Mouse (Mus musculus) G1E (cell line): ENCODE measurements at regions not wholly inside any gene's neighbourhood (a gene's known extent, or its start where the extent isn't known, plus 50 kb on each side); places are given as distances from the start of the nearest gene placed in this dataset.

Experiments used
- ATAC-seq: 2 replicates; pipeline ENCODE4 v1.8.0; 2016; ENCODE audit warnings: mild to moderate bottlenecking; ENCODE audit not compliant: insufficient number of reproducible peaks, poor library complexity, low FRiP score, severe bottlenecking; ENCODE audit errors: extremely low read depth
- DNase-seq: peaks from one replicate; pipeline ENCODE4 v3.0.0; 2012; ENCODE audit warnings: low spot score
- H3K27me3 ChIP-seq: 2 replicates; pipeline ENCODE4 v1.6.1; 2012; ENCODE audit warnings: mild to moderate bottlenecking, low read length, inconsistent platforms; ENCODE audit not compliant: insufficient read depth
- H3K36me3 ChIP-seq: replicated peaks from 2 replicates; pipeline ENCODE3; 2012; ENCODE audit warnings: mild to moderate bottlenecking, inconsistent platforms
- H3K4me1 ChIP-seq: 2 replicates; pipeline ENCODE4 v1.6.1; 2012; ENCODE audit warnings: low read depth, low read length, inconsistent platforms, mixed read lengths; ENCODE audit not compliant: insufficient read depth
- H3K4me3 ChIP-seq: 2 replicates; pipeline ENCODE4 v1.5.1; 2012; ENCODE audit warnings: low read depth, mild to moderate bottlenecking, inconsistent platforms, low read length, moderate library complexity, mixed read lengths
- H3K9me3 ChIP-seq: replicated peaks from 2 replicates; pipeline ENCODE4 v1.6.1; 2012; ENCODE audit warnings: inconsistent platforms
- CTCF ChIP-seq: IDR thresholded peaks from 2 replicates; pipeline ENCODE4 v1.5.1; 2012; ENCODE audit warnings: low read depth, low read length, inconsistent platforms, mixed read lengths
- GATA1 ChIP-seq: IDR thresholded peaks from 2 replicates; pipeline ENCODE4 v1.6.1; 2012; ENCODE audit warnings: borderline replicate concordance, low read length, inconsistent platforms, mixed read lengths
- GATA2 ChIP-seq: IDR thresholded peaks from 2 replicates; pipeline ENCODE4 v1.6.1; 2012; ENCODE audit warnings: low read depth, low read length, inconsistent platforms, borderline replicate concordance
- POLR2AphosphoS5 ChIP-seq: IDR thresholded peaks from 2 replicates; pipeline ENCODE4 v1.6.1; 2012; ENCODE audit warnings: low read depth, low read length, inconsistent platforms; ENCODE audit not compliant: insufficient replicate concordance
- TAL1 ChIP-seq: conservative IDR thresholded peaks from 2 replicates; pipeline ENCODE4 v1.6.1; 2012; ENCODE audit warnings: low read depth, low read length, inconsistent platforms, mixed read lengths

DNA sequence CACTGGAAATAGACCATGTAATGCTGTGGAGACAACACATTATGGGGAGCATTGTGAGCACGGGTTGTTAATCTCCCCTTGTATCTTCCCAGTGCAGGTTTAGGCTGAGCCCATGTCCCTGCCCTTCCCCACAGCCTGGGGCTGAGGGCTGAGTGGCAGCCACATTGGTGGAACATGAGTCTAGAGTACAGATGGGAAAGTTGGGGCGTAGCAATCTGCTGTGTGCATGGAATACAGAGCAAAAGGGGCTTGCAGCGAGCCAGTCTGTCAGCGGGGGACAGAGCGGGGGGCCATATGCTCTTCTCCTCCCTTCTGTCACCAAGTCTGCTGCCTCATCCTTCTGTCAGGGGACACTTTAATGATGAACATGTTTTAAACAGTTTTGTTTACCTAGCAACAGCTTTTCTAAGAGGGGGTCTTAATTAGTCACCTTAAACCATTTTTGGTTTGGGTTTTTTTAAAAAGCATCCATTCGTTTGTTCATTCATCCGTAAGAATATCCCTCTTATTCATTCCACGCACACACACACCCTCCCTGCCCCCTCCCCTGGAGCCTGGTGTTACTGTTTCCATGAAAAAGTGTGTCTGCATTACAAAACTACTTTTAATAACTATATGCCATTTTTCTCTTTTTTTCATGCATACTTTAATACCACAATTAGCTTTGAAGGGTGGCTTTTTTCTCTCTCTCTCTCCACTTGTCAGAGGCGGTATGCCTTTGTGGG lies 79.1 kb upstream of the Olig3 start:
- no peak for ATAC-seq
- TF ChIP-seq CTCF (no peak), GATA2 (no peak)
- Histone ChIP-seq H3K4me1 (no peaks in the 10 kb centered on the region), H3K36me3 (no peaks in the 10 kb centered on the region), H3K4me3 (no peak overlapping the region), H3K9me3 (no peaks in the 10 kb centered on the region), H3K27me3 (0 out of 2 replicates have a peak, but pooled peaks cover 2% of the 10 kb centered on the region)
- DNase-seq = no peak

GRCm38 (mm10) chr10:19274985-19275384 lies 81.3 kb upstream of the Olig3 start:
- no peak for ATAC-seq
- H3K4me3 ChIP-seq = no peak overlapping the region
- H3K9me3 ChIP-seq = no peaks in the 10 kb centered on the region
- no peak for TF ChIP-seq GATA1
- TF ChIP-seq POLR2AphosphoS5 = no peak
- no peak for TF ChIP-seq CTCF
- TF ChIP-seq TAL1 = no peak
- TF ChIP-seq GATA2 = no peak
- DNase-seq = no peak
- 0 out of 2 replicates have a peak, but pooled peaks cover 2% of the 10 kb centered on the region for H3K27me3 ChIP-seq
- no peaks in the 10 kb centered on the region for H3K36me3 ChIP-seq
- no peaks in the 10 kb centered on the region for H3K4me1 ChIP-seq

DNA sequence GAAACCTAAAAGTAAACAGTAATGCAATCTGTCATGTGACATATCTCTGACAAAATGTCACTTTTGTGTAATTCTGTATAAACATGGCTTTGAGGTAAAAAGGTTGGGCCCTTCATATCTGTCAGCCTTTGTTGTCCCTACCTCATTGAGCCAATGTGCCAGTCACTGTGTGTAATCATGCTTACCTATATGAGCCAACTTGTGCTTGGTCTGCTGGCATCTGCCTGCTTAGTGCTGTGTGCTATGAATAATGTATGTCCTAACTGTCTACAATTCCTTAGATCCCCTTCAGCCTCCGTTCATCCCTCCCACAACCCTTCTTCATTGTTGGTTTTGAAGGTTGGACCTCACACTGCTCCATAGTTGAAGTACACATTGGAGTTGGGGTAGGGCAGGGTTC lies 86.9 kb upstream of the Olig3 start:
- DNase-seq = no peak
- Histone ChIP-seq H3K36me3 (no peaks in the 10 kb centered on the region), H3K4me3 (no peak overlapping the region), H3K27me3 (no peaks in the 10 kb centered on the region), H3K9me3 (no peaks in the 10 kb centered on the region), H3K4me1 (no peaks in the 10 kb centered on the region)
- ATAC-seq = no peak
- TF ChIP-seq POLR2AphosphoS5 (no peak), TAL1 (no peak), GATA1 (no peak), CTCF (no peak), GATA2 (no peak)

- no peak for ATAC-seq
- no peak for DNase-seq
- Histone ChIP-seq H3K4me1 (no peaks in the 10 kb centered on the region), H3K27me3 (no peaks in the 10 kb centered on the region), H3K4me3 (no peak overlapping the region), H3K9me3 (no peaks in the 10 kb centered on the region), H3K36me3 (no peaks in the 10 kb centered on the region)
- TF ChIP-seq CTCF = no peak
- TF ChIP-seq GATA1 = no peak
- no peak for TF ChIP-seq POLR2AphosphoS5
- no peak for TF ChIP-seq TAL1
- no peak for TF ChIP-seq GATA2
Measured at GRCm38 (mm10) chr10:19268051-19268450, 88.3 kb upstream of the Olig3 start.

DNA sequence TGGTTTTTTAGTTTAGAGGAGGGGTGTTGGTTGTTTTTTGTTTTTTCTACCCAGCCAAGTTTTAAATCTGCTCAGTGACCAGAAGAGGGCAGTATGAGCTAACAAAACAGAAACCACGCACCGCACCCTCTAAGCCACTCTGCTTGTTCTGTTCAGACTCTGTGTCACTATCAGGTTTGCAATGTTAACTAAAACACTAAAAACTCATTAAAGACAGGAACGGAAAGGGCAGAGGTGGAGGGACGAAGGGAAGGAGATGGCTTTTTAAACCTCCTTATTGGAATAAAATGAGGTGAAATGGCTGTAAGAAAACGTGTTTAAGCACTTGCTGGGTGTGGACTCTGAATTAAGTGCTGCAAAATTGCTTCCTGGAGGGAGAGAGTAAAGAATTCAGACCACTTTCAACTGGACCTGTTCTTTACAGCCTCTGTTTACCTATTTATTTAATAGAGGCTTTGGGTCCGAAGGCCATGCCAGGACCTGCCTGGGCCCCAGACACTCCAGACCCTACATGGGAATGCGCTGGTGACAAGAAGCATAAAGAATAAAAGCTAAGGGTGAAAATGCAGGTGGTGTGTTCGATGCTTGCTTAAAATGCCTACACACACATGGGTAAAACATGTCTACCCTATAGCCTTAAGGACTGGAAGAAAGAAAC lies 116.1 kb upstream of the Olig3 start:
- H3K4me3 ChIP-seq = no peak overlapping the region
- DNase-seq = peak; percentile 2
- 0 out of 2 replicates have a peak, but pooled peaks cover 5% of the 10 kb centered on the region for H3K27me3 ChIP-seq
- no peak for ATAC-seq
- H3K4me1 ChIP-seq = no peaks in the 10 kb centered on the region
- H3K36me3 ChIP-seq = no peaks in the 10 kb centered on the region
- no peaks in the 10 kb centered on the region for H3K9me3 ChIP-seq
- TF ChIP-seq CTCF = no peak
- TF ChIP-seq TAL1 = no peak
- no peak for TF ChIP-seq GATA1
- TF ChIP-seq GATA2 = no peak
- no peak for TF ChIP-seq POLR2AphosphoS5

DNA sequence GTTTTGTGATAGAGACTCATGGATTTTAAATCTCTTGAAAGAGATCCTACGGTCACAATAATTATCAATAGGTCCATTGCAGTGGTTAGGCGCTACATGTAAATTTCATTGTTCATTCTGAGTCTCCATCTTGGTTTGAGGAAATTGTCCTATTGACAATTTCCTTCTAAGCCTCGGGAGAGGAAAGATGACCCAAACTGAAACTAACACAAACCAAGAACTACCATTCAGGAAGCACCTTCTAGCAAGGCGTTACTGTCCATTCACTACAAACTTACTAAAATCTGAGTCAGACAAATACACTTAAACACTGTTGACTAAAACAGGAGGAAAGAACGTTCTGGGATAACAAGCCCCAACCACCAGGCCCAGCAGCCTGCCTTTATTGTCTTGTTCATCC lies 140.1 kb upstream of the Olig3 start:
- no peaks in the 10 kb centered on the region for H3K36me3 ChIP-seq
- no peaks in the 10 kb centered on the region for H3K9me3 ChIP-seq
- ATAC-seq (no peak), DNase-seq (no peak)
- no peaks in the 10 kb centered on the region for H3K4me1 ChIP-seq
- no peak for TF ChIP-seq GATA2
- no peak for TF ChIP-seq GATA1
- TF ChIP-seq POLR2AphosphoS5 = no peak
- TF ChIP-seq CTCF = no peak
- peaks cover under 1% of the 10 kb centered on the region; the same call in 1 of the 2 replicates for H3K27me3 ChIP-seq
- no peak overlapping the region for H3K4me3 ChIP-seq
